Mouse (Mus musculus) hindbrain, embryonic 12.5 days (tissue): Measurements from ENCODE around the gene Sbp. TPM values are rescaled to one million over a fixed set of nuclear protein-coding genes. Genes with fewer than 3 reads are reported as not detected.

ENCODE experiments used
- ATAC-seq: fragments of 200-750 bp; cut with Nextera tagmentation; 2 replicates; pipeline ENCODE4 v1.8.0; 2017; ENCODE audit warnings: moderate TSS enrichment; ENCODE audit not compliant: low FRiP score
- H3K27ac ChIP-seq: fragments of 300-500 bp; sonication (generic); 2 replicates; pipeline ENCODE4 v1.5.1; 2016; ENCODE audit warnings: mild to moderate bottlenecking
- H3K27me3 ChIP-seq: fragments of 300-500 bp; sonication (generic); 2 replicates; pipeline ENCODE4 v1.6.1; 2016; ENCODE audit warnings: mild to moderate bottlenecking
- H3K36me3 ChIP-seq: fragments of 300-500 bp; sonication (generic); 2 replicates; pipeline ENCODE4 v1.6.1; 2016; ENCODE audit warnings: mild to moderate bottlenecking
- H3K4me1 ChIP-seq: fragments of 300-500 bp; sonication (generic); 2 replicates; pipeline ENCODE4 v1.6.1; 2016
- H3K4me2 ChIP-seq: fragments of 300-500 bp; sonication (generic); replicated peaks from 2 replicates; pipeline ENCODE4 v1.6.1; 2016; ENCODE audit warnings: mild to moderate bottlenecking
- H3K4me3 ChIP-seq: fragments of 300-500 bp; sonication (generic); 2 replicates; pipeline ENCODE4 v1.5.1; 2016; ENCODE audit warnings: mild to moderate bottlenecking
- H3K9ac ChIP-seq: fragments of 300-500 bp; sonication (generic); 2 replicates; pipeline ENCODE4 v1.6.1; 2016; ENCODE audit warnings: mild to moderate bottlenecking, moderate library complexity
- H3K9me3 ChIP-seq: fragments of 300-500 bp; sonication (generic); replicated peaks from 2 replicates; pipeline ENCODE4 v1.6.1; 2016; ENCODE audit warnings: mild to moderate bottlenecking
- WGBS: fragments of 180-500 bp; shearing (Covaris S2); methylation state at CpG from one replicate; pipeline ENCODE4 v1.1.7; 2016; 5-methylcytosine and 5-hydroxymethylcytosine counted together
- polyA plus RNA-seq: library from polyadenylated mRNA; unstranded; fragments of >200 nt; fragmentation: Nextera tagmentation; extraction: Ambion mirVana; gene quantifications from 2 replicates; pipeline ENCODE4 v1.2.1, GENCODE M21; 2016

Gene Sbp
- polyA plus RNA-seq, 1 experiment from 2014 or later, result not detected

GRCm38 (mm10) chr17:23993559-23994428, 52.3 kb downstream of the Sbp start:
- Histone ChIP-seq H3K9ac (peak overlapping the region; percentile 57), H3K27me3 (0 out of 2 replicates have a peak, but pooled peaks cover 4% of the 10 kb centered on the region), H3K4me3 (peak overlapping the region; percentile 27), H3K9me3 (no peaks in the 10 kb centered on the region), H3K36me3 (no peaks in the 10 kb centered on the region), H3K27ac (no peak overlapping the region), H3K4me2 (peak overlapping the region; percentile 59), H3K4me1 (0 out of 2 replicates have a peak, but pooled peaks cover 5% of the 10 kb centered on the region)
- WGBS, result 11% methylated on average over 31 of the region's 31 CpGs
- peak; percentile 83 for ATAC-seq

- Histone ChIP-seq H3K36me3 (no peaks in the 10 kb centered on the region), H3K4me2 (no peak overlapping the region), H3K9me3 (no peaks in the 10 kb centered on the region), H3K4me3 (no peak overlapping the region), H3K9ac (no peak overlapping the region), H3K4me1 (0 out of 2 replicates have a peak, but pooled peaks cover 5% of the 10 kb centered on the region), H3K27me3 (0 out of 2 replicates have a peak, but pooled peaks cover 4% of the 10 kb centered on the region), H3K27ac (no peak overlapping the region)
- ATAC-seq, result no peak
- 81% methylated on average over 7 of the region's 7 CpGs for WGBS
These were observed 53.2 kb downstream of the Sbp start for GRCm38 (mm10) chr17:23994667-23995066.

Other genes starting within 250 kb of the Sbp start
- gene 1520401A03Rik, start 218.9 kb upstream of the Sbp start, polyA plus RNA-seq, result 0.21 and 1.2 TPM in 2 replicates
- 29.1 and 31.2 TPM in 2 replicates for gene Pkmyt1, start 215.3 kb upstream of the Sbp start, polyA plus RNA-seq
- gene Paqr4, start 200.8 kb upstream of the Sbp start, polyA plus RNA-seq, result 40.3 and 41.6 TPM in 2 replicates
- 2.9 and 5.7 TPM in 2 replicates for gene Kremen2, start 195.8 kb upstream of the Sbp start, polyA plus RNA-seq
- 203 and 212 TPM in 2 replicates for gene Flywch1, start 170.1 kb upstream of the Sbp start, polyA plus RNA-seq
- gene Flywch2, start 155.6 kb upstream of the Sbp start, polyA plus RNA-seq, result 48.1 and 49.4 TPM in 2 replicates
- 670 and 682 TPM in 2 replicates for gene Srrm2, start 151.1 kb upstream of the Sbp start, polyA plus RNA-seq
- gene Elob, start 112.5 kb upstream of the Sbp start, polyA plus RNA-seq, result 1,047 and 1,117 TPM in 2 replicates
- 0.26 TPM in 1 of 2 replicates, not detected in the other for gene Prss33, start 105.6 kb upstream of the Sbp start, polyA plus RNA-seq
- not detected in 2 replicates for gene Prss32, start 97.8 kb upstream of the Sbp start, polyA plus RNA-seq
- gene Prss41, start 97.5 kb upstream of the Sbp start, polyA plus RNA-seq, result 0.72 and 1.3 TPM in 2 replicates
- not detected in 2 replicates for gene Prss21, start 73.6 kb upstream of the Sbp start, polyA plus RNA-seq
- gene Dcpp1, start 60.8 kb upstream of the Sbp start, polyA plus RNA-seq, result not detected in 2 replicates
- not detected in 2 replicates for gene Dcpp2, start 60.8 kb upstream of the Sbp start, polyA plus RNA-seq
- not detected in 2 replicates for gene Dcpp3, start 24.2 kb upstream of the Sbp start, polyA plus RNA-seq
- not detected in 2 replicates for gene Sbpl, start 13.6 kb downstream of the Sbp start, polyA plus RNA-seq
- not detected in 2 replicates for gene Prss30, start 38.9 kb downstream of the Sbp start, polyA plus RNA-seq
- 0.48 TPM in 1 of 2 replicates, not detected in the other for gene Prss22, start 56.4 kb downstream of the Sbp start, polyA plus RNA-seq
- gene Prss27, start 96.5 kb downstream of the Sbp start, polyA plus RNA-seq, result 0.31 and 0.34 TPM in 2 replicates
- 94.2 and 97.0 TPM in 2 replicates for gene Kctd5, start 131.8 kb downstream of the Sbp start, polyA plus RNA-seq
- 55.2 and 56.7 TPM in 2 replicates for gene Pdpk1, start 209.3 kb downstream of the Sbp start, polyA plus RNA-seq
- gene Amdhd2, start 222.1 kb downstream of the Sbp start, polyA plus RNA-seq, result 35.6 and 41.2 TPM in 2 replicates
- gene Atp6v0c, start 228.0 kb downstream of the Sbp start, polyA plus RNA-seq, result 558 and 595 TPM in 2 replicates